Mouse (Mus musculus) embryonic fibroblast, embryonic 13.5 days (primary cell): ENCODE results near the gene Nmu.

Experiments
- CTCF ChIP-seq: IDR thresholded peaks from 2 replicates; pipeline ENCODE4 v1.5.1; 2011; ENCODE audit warnings: mild to moderate bottlenecking, control low read depth, low read length, moderate library complexity, borderline replicate concordance; ENCODE audit not compliant: insufficient read depth
- POLR2A ChIP-seq: IDR thresholded peaks from 2 replicates; pipeline ENCODE4 v1.6.1; 2011; ENCODE audit warnings: low read depth, mild to moderate bottlenecking, control low read depth, low read length, moderate library complexity

DNA sequence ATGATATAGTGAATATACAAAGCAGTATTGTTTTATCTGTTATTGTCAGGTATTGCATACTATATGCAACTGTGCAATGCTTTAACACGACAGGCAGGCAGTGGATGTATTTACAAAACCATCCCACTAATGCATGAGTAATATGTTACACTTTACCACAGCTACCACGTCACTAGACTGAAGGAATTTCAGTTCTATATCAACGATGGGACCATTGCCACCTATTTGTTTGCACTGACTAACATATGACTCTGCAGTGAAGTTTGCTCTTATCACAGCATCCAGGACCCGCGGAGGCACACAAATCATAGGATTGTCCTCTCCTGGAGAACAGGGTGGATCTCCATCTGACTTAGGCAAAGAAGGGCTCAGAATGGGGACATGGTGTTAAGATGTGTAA lies 18.2 kb upstream of the Nmu start:
- TF ChIP-seq POLR2A (no peak), CTCF (no peak)
